Mouse (Mus musculus): ENCODE data around the gene Gngt2.

- no peak for TF ChIP-seq CTCF (conservative IDR thresholded peaks at IDR 0.05; ENCODE audit: low read length)
- no peak for TF ChIP-seq POU5F1 (IDR thresholded peaks at IDR 0.05; ENCODE audit: borderline replicate concordance, low read length)
- TF ChIP-seq NANOG (IDR thresholded peaks at IDR 0.05; ENCODE audit: borderline replicate concordance, low read length): no peak
These were observed 15.5 kb upstream of the Gngt2 start for GRCm38 (mm10) chr11:95821511-95821910.

All from E14TG2a.4 (cell line).